Mouse (Mus musculus) megakaryocyte, embryonic 14.5 days (primary cell): ENCODE results near the gene Ucma.

Experiments used
- FLI1 ChIP-seq: IDR thresholded peaks from 2 replicates; pipeline ENCODE4 v1.6.1; 2012; ENCODE audit warnings: low read length, inconsistent platforms, mixed read lengths
- GATA1 ChIP-seq: IDR thresholded peaks from 3 replicates; pipeline ENCODE4 v1.6.1; 2012; ENCODE audit warnings: mixed read lengths, low read length, inconsistent platforms, borderline replicate concordance

DNA sequence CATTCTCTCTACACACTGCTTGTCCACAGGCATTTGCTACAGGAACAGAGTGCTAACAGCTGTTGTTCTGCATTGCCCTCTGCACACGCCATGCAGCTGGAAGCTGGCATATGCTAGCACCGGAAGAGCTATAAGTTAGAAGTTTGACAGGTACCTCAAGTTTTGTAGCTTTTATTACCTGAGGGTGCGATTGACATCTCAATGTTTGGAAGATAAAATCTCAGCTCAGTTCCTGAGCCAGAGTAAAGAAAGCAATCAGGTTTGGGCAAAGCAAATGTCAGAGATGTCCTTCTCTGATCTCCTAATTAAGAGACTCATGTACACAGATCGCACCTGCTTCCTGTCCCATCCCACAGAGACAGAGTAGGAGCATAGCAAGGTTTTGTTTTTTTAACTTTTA is 10.9 kb downstream of the Ucma start:
- TF ChIP-seq GATA1 (no peak), FLI1 (no peak)
